Mouse (Mus musculus) C2C12 (cell line): ENCODE results near the gene Bcdin3d.

Source experiments
- CTCF ChIP-seq: IDR thresholded peaks from one replicate; pipeline ENCODE4 v1.5.1; 2011; ENCODE audit not compliant: control insufficient read depth, insufficient read depth, insufficient read length
- MAX ChIP-seq: IDR thresholded peaks from one replicate; pipeline ENCODE4 v1.6.1; 2011; ENCODE audit warnings: mild to moderate bottlenecking, control low read depth

DNA sequence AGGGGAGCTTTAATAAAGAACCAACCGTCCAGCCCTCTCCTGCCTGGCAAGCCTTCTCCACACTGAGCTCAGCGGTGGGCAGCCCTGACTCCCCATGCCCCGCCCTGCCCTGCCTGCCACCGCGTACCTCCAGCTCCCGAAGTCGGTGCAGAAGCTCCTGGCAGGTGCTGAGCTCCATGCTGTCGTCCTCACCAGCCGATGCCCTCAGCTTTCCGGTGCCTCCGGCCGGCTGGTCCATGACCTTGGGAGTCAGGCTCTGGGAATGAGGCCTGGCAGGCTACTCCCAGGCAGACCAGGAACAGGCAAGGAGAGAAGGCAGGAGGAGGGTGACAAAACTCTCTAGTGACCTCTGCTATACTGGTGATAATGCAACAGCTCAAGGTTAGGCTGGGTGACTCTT is 40.6 kb downstream of the Bcdin3d start:
- TF ChIP-seq CTCF (no peak), MAX (no peak)
